Mouse (Mus musculus): Measurements from ENCODE around the gene Yipf3.

Yipf3 gene

GRCm38 (mm10) chr17:46283140-46283539, 35.3 kb downstream of the Yipf3 start:
- no peak for DNase-seq (ENCODE audit: extremely low read depth, low read depth, low spot score)

GRCm38 (mm10) chr17:46283911-46284310, 36.0 kb downstream of the Yipf3 start:
- DNase-seq (ENCODE audit: extremely low read depth, low read depth, low spot score): no peak

- DNase-seq (ENCODE audit: extremely low read depth, low read depth, low spot score): no peak
These were observed 36.8 kb downstream of the Yipf3 start for GRCm38 (mm10) chr17:46284653-46285052.

GRCm38 (mm10) chr17:46285407-46285806, 37.5 kb downstream of the Yipf3 start:
- no peak for DNase-seq (ENCODE audit: extremely low read depth, low read depth, low spot score)

- no peak for DNase-seq (ENCODE audit: extremely low read depth, low read depth, low spot score)
These were observed 39.8 kb downstream of the Yipf3 start for GRCm38 (mm10) chr17:46287678-46288095.

GRCm38 (mm10) chr17:46296601-46297000, 48.7 kb downstream of the Yipf3 start:
- DNase-seq (ENCODE audit: extremely low read depth, low read depth, low spot score): no peak

GRCm38 (mm10) chr17:46297028-46297363, 49.1 kb downstream of the Yipf3 start:
- DNase-seq (ENCODE audit: extremely low read depth, low read depth, low spot score): no peak

GRCm38 (mm10) chr17:46297364-46298219, 49.7 kb downstream of the Yipf3 start, which contains the start of gene Dlk2:
TSS of gene Dlk2 (plus strand) at chr17:46297421.
- DNase-seq (ENCODE audit: extremely low read depth, low read depth, low spot score): no peak

GRCm38 (mm10) chr17:46298220-46298913, 50.5 kb downstream of the Yipf3 start:
- DNase-seq (ENCODE audit: extremely low read depth, low read depth, low spot score): no peak

- no peak for DNase-seq (ENCODE audit: extremely low read depth, low read depth, low spot score)
These were observed 54.0 kb downstream of the Yipf3 start for GRCm38 (mm10) chr17:46301892-46302291.
